Mouse (Mus musculus): ENCODE measurements around the gene Smcp.

GRCm38 (mm10) chr3:92637745-92638652 lies 49.2 kb upstream of the Smcp start:
- no peak for TF ChIP-seq MAX (IDR thresholded peaks at IDR 0.05; ENCODE audit: low read depth)
- no peak for TF ChIP-seq MYOG (IDR thresholded peaks at IDR 0.05; ENCODE audit: control insufficient read depth in 1 of 3, insufficient read depth in 1 of 3, insufficient read length in 2 of 3, low read depth in 2 of 3)
- no peak for TF ChIP-seq TCF12 (IDR thresholded peaks at IDR 0.05; ENCODE audit: insufficient read depth, poor library complexity, severe bottlenecking)
- TF ChIP-seq POLR2A (IDR thresholded peaks at IDR 0.05; ENCODE audit: insufficient read length, low read depth), result no peak
- no peak for TF ChIP-seq CEBPB (IDR thresholded peaks at IDR 0.05; ENCODE audit: insufficient read depth, poor library complexity, severe bottlenecking)
- no peak for TF ChIP-seq POLR2AphosphoS2 (IDR thresholded peaks at IDR 0.05; ENCODE audit: insufficient read length, low read depth)
- no peak for TF ChIP-seq MYOD1 (IDR thresholded peaks at IDR 0.05; ENCODE audit: control insufficient read depth in 1 of 3, insufficient read length in 2 of 3, low read depth in 2 of 3)

Measured in myocyte (in vitro differentiated cells).